Mouse (Mus musculus) neural tube, embryonic 11.5 days (tissue): Measurements from ENCODE around the gene Scnn1a. TPM values are rescaled to one million over a fixed set of nuclear protein-coding genes. Genes with fewer than 3 reads are reported as not detected.

ENCODE experiments used
- ATAC-seq: fragments of 200-750 bp; cut with Nextera tagmentation; 2 replicates; pipeline ENCODE4 v1.8.0; 2017; ENCODE audit warnings: moderate number of reproducible peaks, mild to moderate bottlenecking, moderate TSS enrichment, moderate library complexity; ENCODE audit not compliant: insufficient read depth, low FRiP score, low TSS enrichment
- DNase-seq: peaks from one replicate; pipeline ENCODE4 v3.0.0-alpha.2; 2015; ENCODE audit warnings: low spot score
- H3K27ac ChIP-seq: fragments of 300-500 bp; sonication (generic); 2 replicates; pipeline ENCODE4 v1.5.1; 2014; ENCODE audit warnings: low read depth, mild to moderate bottlenecking, low read length
- H3K27me3 ChIP-seq: fragments of 300-500 bp; sonication (generic); 2 replicates; pipeline ENCODE4 v1.6.1; 2014; ENCODE audit warnings: mild to moderate bottlenecking, low read length, mixed read lengths; ENCODE audit not compliant: control insufficient read depth, insufficient read depth
- H3K36me3 ChIP-seq: fragments of 300-500 bp; sonication (generic); 2 replicates; pipeline ENCODE4 v1.6.1; 2014; ENCODE audit warnings: mild to moderate bottlenecking, low read length, moderate library complexity, mixed read lengths; ENCODE audit not compliant: control insufficient read depth, insufficient read depth
- H3K4me1 ChIP-seq: fragments of 300-500 bp; sonication (generic); 2 replicates; pipeline ENCODE4 v1.6.1; 2014; ENCODE audit warnings: low read length, mixed read lengths; ENCODE audit not compliant: control insufficient read depth, insufficient read depth
- H3K4me2 ChIP-seq: fragments of 300-500 bp; sonication (generic); 2 replicates; pipeline ENCODE4 v1.6.1; 2014; ENCODE audit warnings: low read depth, mild to moderate bottlenecking, moderate library complexity
- H3K4me3 ChIP-seq: fragments of 300-500 bp; sonication (generic); 2 replicates; pipeline ENCODE4 v1.5.1; 2014; ENCODE audit warnings: low read depth, low read length
- H3K9ac ChIP-seq: fragments of 300-500 bp; sonication (generic); 2 replicates; pipeline ENCODE4 v1.6.1; 2014; ENCODE audit warnings: mild to moderate bottlenecking, low read length
- H3K9me3 ChIP-seq: fragments of 300-500 bp; sonication (generic); 2 replicates; pipeline ENCODE4 v1.6.1; 2016; ENCODE audit warnings: low read length; ENCODE audit not compliant: control insufficient read depth
- WGBS: fragments of 180-500 bp; shearing (Covaris S2); extraction: QIAGEN DNeasy Blood & Tissue Kit; methylation state at CpG from one replicate; pipeline ENCODE4 v1.1.7; 2014; 5-methylcytosine and 5-hydroxymethylcytosine counted together
- polyA plus RNA-seq: library from polyadenylated mRNA; unstranded; fragments of >200 nt; fragmentation: Nextera tagmentation; extraction: Ambion mirVana; gene quantifications from 2 replicates; pipeline ENCODE4 v1.2.1, GENCODE M21; 2014

Scnn1a gene
- polyA plus RNA-seq, 1 experiment from 2014 or later: 0.80 TPM

GRCm38 (mm10) chr6:125365522-125365921 is 45.1 kb downstream of the Scnn1a start:
- Histone ChIP-seq H3K9me3 (no peaks in the 10 kb centered on the region), H3K4me1 (peaks cover 4% of the 10 kb centered on the region), H3K36me3 (no peaks in the 10 kb centered on the region), H3K4me2 (no peak overlapping the region), H3K27ac (no peak overlapping the region), H3K9ac (no peak overlapping the region), H3K4me3 (no peak overlapping the region), H3K27me3 (peaks cover 31% of the 10 kb centered on the region)
- 97% methylated on average over 5 of the region's 5 CpGs for WGBS
- ATAC-seq (no peak), DNase-seq (no peak)

GRCm38 (mm10) chr6:125366133-125366532 is 45.7 kb downstream of the Scnn1a start:
- H3K36me3 ChIP-seq: no peaks in the 10 kb centered on the region
- H3K9me3 ChIP-seq: no peaks in the 10 kb centered on the region
- no peak overlapping the region for H3K9ac ChIP-seq
- H3K27me3 ChIP-seq: peaks cover 30% of the 10 kb centered on the region
- H3K4me3 ChIP-seq: no peak overlapping the region
- H3K4me1 ChIP-seq: peaks cover 4% of the 10 kb centered on the region
- no peak overlapping the region for H3K4me2 ChIP-seq
- no peak overlapping the region for H3K27ac ChIP-seq
- ATAC-seq (no peak), DNase-seq (no peak)
- WGBS: 85% methylated on average over 1 of the region's 1 CpGs

- peaks cover 16% of the 10 kb centered on the region for H3K27me3 ChIP-seq
- H3K27ac ChIP-seq: no peak overlapping the region
- H3K9me3 ChIP-seq: no peaks in the 10 kb centered on the region
- peaks cover 4% of the 10 kb centered on the region for H3K4me1 ChIP-seq
- no peak overlapping the region for H3K4me2 ChIP-seq
- no peak for ATAC-seq
- no peak for DNase-seq
- 59% methylated on average over 4 of the region's 4 CpGs for WGBS
- H3K9ac ChIP-seq: no peak overlapping the region
- no peaks in the 10 kb centered on the region for H3K36me3 ChIP-seq
- H3K4me3 ChIP-seq: no peak overlapping the region
Measured at GRCm38 (mm10) chr6:125367758-125368371, 47.4 kb downstream of the Scnn1a start.

GRCm38 (mm10) chr6:125377042-125377441 is 56.6 kb downstream of the Scnn1a start:
- Histone ChIP-seq H3K36me3 (no peaks in the 10 kb centered on the region), H3K27me3 (peaks cover 36% of the 10 kb centered on the region), H3K4me2 (no peak overlapping the region), H3K27ac (no peak overlapping the region), H3K9me3 (no peaks in the 10 kb centered on the region), H3K4me3 (no peak overlapping the region), H3K4me1 (peaks cover 11% of the 10 kb centered on the region), H3K9ac (no peak overlapping the region)
- WGBS: 47% methylated on average over 6 of the region's 6 CpGs
- no peak for ATAC-seq
- DNase-seq: no peak

GRCm38 (mm10) chr6:125377582-125378451 is 57.4 kb downstream of the Scnn1a start:
- no peak overlapping the region for H3K27ac ChIP-seq
- WGBS: 36% methylated on average over 16 of the region's 16 CpGs

GRCm38 (mm10) chr6:125378621-125379020 is 58.2 kb downstream of the Scnn1a start:
- Histone ChIP-seq H3K27me3 (peaks cover 36% of the 10 kb centered on the region), H3K27ac (no peak overlapping the region), H3K36me3 (no peaks in the 10 kb centered on the region), H3K4me1 (peaks cover 11% of the 10 kb centered on the region), H3K4me2 (no peak overlapping the region), H3K9ac (no peak overlapping the region), H3K4me3 (no peak overlapping the region), H3K9me3 (no peaks in the 10 kb centered on the region)
- 16% methylated on average over 6 of the region's 6 CpGs for WGBS
- DNase-seq (no peak), ATAC-seq (no peak)

More at GRCm38 (mm10) chr6:125377582-125378451, 57.4 kb downstream of the Scnn1a start:
- Histone ChIP-seq H3K27me3 (peaks cover 36% of the 10 kb centered on the region), H3K4me1 (peaks cover 11% of the 10 kb centered on the region), H3K9ac (no peak overlapping the region), H3K4me3 (no peak overlapping the region), H3K4me2 (no peak overlapping the region), H3K9me3 (no peaks in the 10 kb centered on the region), H3K36me3 (no peaks in the 10 kb centered on the region)
- DNase-seq: no peak
- ATAC-seq: peak; percentile 47; the same call in 1 of the 2 replicates

GRCm38 (mm10) chr6:125379781-125380180 is 59.3 kb downstream of the Scnn1a start:
- peaks cover 36% of the 10 kb centered on the region for H3K27me3 ChIP-seq
- WGBS: 6% methylated on average over 8 of the region's 9 CpGs
- no peak for DNase-seq

GRCm38 (mm10) chr6:125380372-125381360 is 60.2 kb downstream of the Scnn1a start, which contains the start of gene Plekhg6:
Plekhg6 (minus strand) TSS chr6:125380793.
- H3K4me3 ChIP-seq: peak within 1 kb of the TSS; percentile 25
- no peak for DNase-seq
- no peak within 1 kb of the TSS; the same call in 1 of the 2 replicates for H3K9ac ChIP-seq
- H3K27me3 ChIP-seq: peaks cover 36% of the 10 kb centered on the region
- H3K9me3 ChIP-seq: no peaks in the 10 kb centered on the region
- no peaks in the 10 kb centered on the region for H3K36me3 ChIP-seq
- peak; percentile 17; the same call in 1 of the 2 replicates for ATAC-seq
- H3K27ac ChIP-seq: no peak within 1 kb of the TSS
- 9% methylated on average over 35 of the region's 40 CpGs for WGBS
- peak within 1 kb of the TSS; percentile 35 for H3K4me2 ChIP-seq
- peaks cover 11% of the 10 kb centered on the region for H3K4me1 ChIP-seq

More at GRCm38 (mm10) chr6:125379781-125380180, 59.3 kb downstream of the Scnn1a start:
- Histone ChIP-seq H3K4me3 (no peak overlapping the region; the same call in 1 of the 2 replicates), H3K9ac (no peak overlapping the region), H3K27ac (no peak overlapping the region), H3K4me1 (peaks cover 11% of the 10 kb centered on the region), H3K9me3 (no peaks in the 10 kb centered on the region), H3K4me2 (no peak overlapping the region), H3K36me3 (no peaks in the 10 kb centered on the region)
- ATAC-seq: no peak
